Mouse (Mus musculus) kidney, postnatal 4 days (tissue): Measurements from ENCODE around the gene Arl8a.
"Not testable (repeated sequence)": the region's sequence is repeated elsewhere in the genome, so short reads cannot be mapped to it uniquely, and the experiment has no call there.

Experiments used
- DNase-seq, 2 experiments: peaks; one replicate each; pipeline ENCODE4 v3.0.0; 2021; ENCODE audit warnings: mixed read lengths in 2 of 2

Arl8a gene

GRCm38 (mm10) chr1:135146077-135146945, at the start of gene Arl8a:
Arl8a (plus strand) TSS chr1:135146824.
- peak; percentile 87 to 93 for DNase-seq

- DNase-seq = no peak
Measured at GRCm38 (mm10) chr1:135097441-135097840, 49.2 kb upstream of the Arl8a start.

GRCm38 (mm10) chr1:135098441-135098840, 48.2 kb upstream of the Arl8a start:
- DNase-seq = no peak

GRCm38 (mm10) chr1:135100400-135100799, 46.2 kb upstream of the Arl8a start:
- DNase-seq = no peak

- DNase-seq = peak; percentile 55 to 68
Measured at GRCm38 (mm10) chr1:135105124-135105523, 41.5 kb upstream of the Arl8a start, which contains the start of gene Lgr6. Lgr6 (minus strand) TSS chr1:135105276.

GRCm38 (mm10) chr1:135105951-135106350, 40.7 kb upstream of the Arl8a start:
- DNase-seq = peak; percentile 87 to 90

- peak; percentile 69 to 73 for DNase-seq
Measured at GRCm38 (mm10) chr1:135108611-135109010, 38.0 kb upstream of the Arl8a start.

GRCm38 (mm10) chr1:135110075-135110474, 36.5 kb upstream of the Arl8a start:
- DNase-seq = peak; percentile 88 to 89

GRCm38 (mm10) chr1:135111271-135111670, 35.4 kb upstream of the Arl8a start:
- not testable (repeated sequence) for DNase-seq

GRCm38 (mm10) chr1:135112661-135113060, 34.0 kb upstream of the Arl8a start:
- peak; percentile 64 to 69 for DNase-seq

- no peak for DNase-seq
Measured at GRCm38 (mm10) chr1:135124573-135125363, 21.9 kb upstream of the Arl8a start.

GRCm38 (mm10) chr1:135125990-135126389, 20.6 kb upstream of the Arl8a start:
- peak in 1 of 2 experiments; percentile 47 for DNase-seq

GRCm38 (mm10) chr1:135126443-135127027, 20.1 kb upstream of the Arl8a start:
- peak in 1 of 2 experiments; percentile 39 for DNase-seq

- peak in 1 of 2 experiments; percentile 49 for DNase-seq
Measured at GRCm38 (mm10) chr1:135128011-135128441, 18.6 kb upstream of the Arl8a start.

- DNase-seq = peak; percentile 43 to 62
Measured at GRCm38 (mm10) chr1:135128986-135129385, 17.6 kb upstream of the Arl8a start.

GRCm38 (mm10) chr1:135129543-135130183, 17.0 kb upstream of the Arl8a start:
- DNase-seq = no peak

GRCm38 (mm10) chr1:135130376-135131018, 16.1 kb upstream of the Arl8a start:
- DNase-seq = peak in 1 of 2 experiments; percentile 19

- DNase-seq = peak; percentile 45 to 61
Measured at GRCm38 (mm10) chr1:135131034-135131433, 15.6 kb upstream of the Arl8a start.

GRCm38 (mm10) chr1:135131560-135131959, 15.1 kb upstream of the Arl8a start:
- DNase-seq = peak in 1 of 2 experiments; percentile 30

- DNase-seq = peak; percentile 86 to 91
Measured at GRCm38 (mm10) chr1:135132473-135132872, 14.2 kb upstream of the Arl8a start, which contains the start of gene Ptpn7. Ptpn7 (plus strand) TSS chr1:135132700.

GRCm38 (mm10) chr1:135132893-135133369, 13.7 kb upstream of the Arl8a start:
- peak in 1 of 2 experiments; percentile 17 for DNase-seq
